Mouse (Mus musculus): ENCODE measurements at regions not wholly inside any gene's neighbourhood (a gene's known extent, or its start where the extent isn't known, plus 50 kb on each side); places are given as distances from the start of the nearest gene placed in this dataset.
"Not testable (repeated sequence)": the region's sequence is repeated elsewhere in the genome, so short reads cannot be mapped to it uniquely, and the experiment has no call there.

GRCm38 (mm10) chr14:45807767-45808166 lies 149.8 kb upstream of the Ddhd1 start:
- DNase-seq: peak in 1 of 2 experiments; percentile 15

- no peak for DNase-seq
Measured at GRCm38 (mm10) chr14:45809491-45809890, 151.5 kb upstream of the Ddhd1 start.

DNA sequence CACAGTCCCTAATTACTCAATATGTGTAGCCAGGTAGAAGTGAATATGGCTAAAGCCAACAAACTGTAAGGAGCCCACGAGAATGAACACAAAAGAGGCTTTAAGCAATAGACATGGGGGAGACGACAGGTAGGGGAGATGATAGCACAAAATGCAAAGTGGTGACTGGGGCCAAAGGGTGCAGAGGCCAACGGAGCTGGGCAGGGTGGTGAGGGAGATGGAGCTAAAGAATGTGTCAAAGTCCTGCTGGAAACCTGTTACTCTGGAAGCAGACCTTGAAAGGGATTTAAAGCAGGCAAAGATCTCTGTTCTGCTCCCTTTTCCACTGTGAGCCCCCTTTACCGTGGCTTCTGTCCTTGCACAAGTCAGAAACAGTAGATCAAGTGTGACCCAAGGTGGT lies 152.2 kb upstream of the Ddhd1 start:
- no peak for DNase-seq

- DNase-seq: no peak
Measured at GRCm38 (mm10) chr14:45810630-45811029, 152.7 kb upstream of the Ddhd1 start.

DNA sequence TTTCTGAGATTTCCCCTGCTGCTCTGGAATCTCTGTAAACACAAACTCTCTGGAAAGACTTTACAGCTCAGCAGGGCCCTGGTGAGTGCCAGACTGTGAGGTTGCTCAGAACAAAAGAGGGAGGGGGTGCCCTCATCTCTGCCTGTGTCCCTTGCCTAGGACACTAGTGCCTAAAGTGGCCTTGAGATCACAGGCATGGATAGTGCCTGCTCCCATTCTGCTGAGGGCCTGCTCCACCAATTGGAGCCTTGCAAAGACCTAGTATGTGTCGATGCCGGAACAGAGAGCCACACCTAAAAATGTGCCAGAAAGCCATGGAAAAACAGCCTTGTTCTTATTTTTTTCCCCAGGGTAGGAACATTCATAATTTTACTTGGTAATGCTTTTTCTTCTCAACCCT lies 157.7 kb upstream of the Ddhd1 start:
- no peak for DNase-seq

- not testable (repeated sequence) for DNase-seq
Measured at GRCm38 (mm10) chr14:45816611-45817010, 158.7 kb upstream of the Ddhd1 start.

GRCm38 (mm10) chr14:45817756-45818155 lies 159.8 kb upstream of the Ddhd1 start:
- no peak for DNase-seq

GRCm38 (mm10) chr14:45824601-45825000 lies 166.7 kb upstream of the Ddhd1 start:
- DNase-seq: no peak

DNA sequence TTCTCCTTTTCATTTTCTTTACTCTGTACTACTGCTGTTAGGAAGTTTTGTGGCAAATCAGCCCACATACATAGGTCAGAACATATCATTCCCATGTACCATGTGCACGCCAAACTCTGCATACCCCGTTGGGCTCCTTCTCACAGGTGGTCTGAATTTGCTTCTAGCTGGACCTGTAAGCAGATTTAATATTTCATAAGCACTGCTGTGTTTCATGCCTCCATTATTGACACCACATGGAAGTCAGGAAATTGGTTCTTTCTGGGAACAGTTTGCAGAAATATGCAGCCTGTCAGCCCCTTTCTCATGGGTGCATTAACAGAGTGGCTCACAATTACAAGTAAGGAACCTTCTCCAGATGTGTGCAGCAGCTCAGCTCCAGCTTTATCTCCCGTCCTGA lies 168.1 kb upstream of the Ddhd1 start:
- no peak for DNase-seq

DNA sequence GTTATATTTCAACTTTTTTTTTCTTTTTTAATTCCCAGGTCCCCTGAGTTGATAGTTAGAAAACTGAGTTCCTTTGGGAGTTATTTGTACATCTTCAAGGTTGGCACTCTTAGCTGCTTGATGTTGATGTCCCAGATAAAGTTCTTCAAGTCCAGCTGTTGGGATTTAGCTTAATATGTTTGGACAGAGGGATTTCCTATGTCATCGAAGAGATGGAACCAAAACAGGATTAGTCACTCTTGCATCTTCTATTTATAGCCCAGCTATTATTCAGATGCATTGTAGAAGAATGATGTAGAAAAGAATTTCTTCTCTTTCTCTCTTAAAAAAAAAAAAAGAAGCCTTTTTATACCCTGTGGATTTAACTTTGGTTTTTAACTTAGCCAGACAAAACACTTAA lies 169.2 kb upstream of the Ddhd1 start:
- DNase-seq: no peak

- no peak for DNase-seq
Measured at GRCm38 (mm10) chr14:45830457-45830856, 172.5 kb upstream of the Ddhd1 start.

- no peak for DNase-seq
Measured at GRCm38 (mm10) chr14:45837039-45837438, 179.1 kb upstream of the Ddhd1 start.

DNA sequence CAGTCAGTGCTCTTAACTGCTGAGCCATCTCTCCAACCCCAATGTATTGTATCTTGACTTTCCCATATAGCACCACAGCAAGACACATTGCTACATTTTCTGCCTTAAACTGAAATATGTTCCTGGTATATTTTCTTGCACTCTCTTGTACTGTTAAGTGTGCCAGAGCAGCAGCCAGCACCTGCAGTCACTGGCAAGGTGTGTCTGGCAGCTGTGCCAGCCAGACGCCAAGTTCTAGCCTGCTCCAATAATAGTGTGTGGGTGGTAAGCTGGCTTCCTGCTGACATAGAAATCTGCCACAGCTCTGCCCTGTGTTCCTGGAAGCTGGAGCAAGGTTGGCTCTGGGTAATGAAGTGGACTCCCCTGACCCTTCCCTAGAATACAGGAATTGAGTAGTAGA lies 185.9 kb upstream of the Ddhd1 start:
- DNase-seq: peak in 1 of 2 experiments; percentile 2

- no peak for DNase-seq
Measured at GRCm38 (mm10) chr14:45850588-45850987, 192.6 kb upstream of the Ddhd1 start.

DNA sequence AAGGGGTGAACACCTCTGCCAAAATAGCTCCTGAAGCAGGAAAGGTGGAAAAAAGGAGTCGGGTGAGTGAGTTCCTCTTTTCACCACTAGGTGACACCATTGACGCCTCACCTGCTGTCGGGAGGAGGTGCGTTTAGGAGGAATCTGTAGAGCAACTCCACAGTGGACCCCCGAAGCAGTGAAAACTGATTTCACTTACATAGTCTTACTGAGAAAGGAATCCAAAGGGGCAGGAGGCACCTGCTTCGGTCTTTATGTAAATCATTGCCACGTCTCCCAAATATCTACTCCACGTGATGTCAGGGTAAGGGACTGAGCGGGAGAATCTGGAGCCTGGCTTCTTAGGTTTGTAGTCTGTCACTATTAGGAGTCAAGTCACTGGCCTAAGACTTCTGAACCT lies 220.5 kb upstream of the Ddhd1 start:
- peak; percentile 68 to 70 for DNase-seq

GRCm38 (mm10) chr14:45920783-45921182 lies 262.8 kb upstream of the Ddhd1 start:
- DNase-seq: no peak

DNA sequence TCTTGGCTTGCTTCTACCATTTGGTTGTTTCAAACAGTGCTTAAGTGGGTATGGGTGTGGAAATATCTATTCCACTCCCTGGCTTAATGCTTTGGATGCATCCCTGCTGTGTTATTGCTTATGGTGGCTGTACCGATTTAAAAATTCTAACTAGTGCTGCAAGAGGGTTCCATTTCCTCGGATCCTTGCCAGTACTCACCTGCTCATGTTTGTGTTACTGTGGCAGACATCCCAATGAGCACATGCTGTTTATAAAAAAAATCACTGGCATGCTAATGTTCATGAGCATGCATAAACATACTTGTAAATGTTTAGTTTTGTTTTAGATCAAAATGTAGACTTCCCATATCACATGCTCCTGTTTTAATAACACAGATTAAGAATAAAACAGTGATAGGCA lies 285.6 kb upstream of the Ddhd1 start:
- no peak for DNase-seq

GRCm38 (mm10) chr14:45944101-45944500 lies 286.2 kb upstream of the Ddhd1 start:
- no peak for DNase-seq

DNA sequence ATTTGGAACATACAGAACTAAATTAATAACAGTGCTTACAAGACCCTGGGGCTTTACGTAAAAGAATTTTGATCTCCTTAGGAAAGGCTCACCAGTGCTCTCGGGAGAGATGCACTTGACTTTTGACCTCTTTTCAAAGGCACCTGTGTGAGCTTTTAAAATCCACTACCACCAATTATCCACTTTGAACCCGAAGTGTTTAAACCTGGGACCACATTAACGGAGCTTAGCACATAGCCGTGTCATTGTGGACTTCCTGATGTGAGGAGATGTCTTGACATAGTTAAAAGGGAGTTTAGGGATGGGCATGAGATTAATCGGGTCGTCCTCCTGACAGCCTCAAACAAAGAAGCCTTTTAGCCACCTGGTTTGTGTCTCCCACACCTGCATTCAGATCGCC lies 286.6 kb upstream of the Ddhd1 start:
- no peak for DNase-seq

- no peak for DNase-seq
Measured at GRCm38 (mm10) chr14:45956624-45957023, 298.7 kb upstream of the Ddhd1 start.

- DNase-seq: no peak
Measured at GRCm38 (mm10) chr14:45962474-45962873, 304.5 kb upstream of the Ddhd1 start.

GRCm38 (mm10) chr14:45964043-45964442 lies 306.1 kb upstream of the Ddhd1 start:
- no peak for DNase-seq

DNA sequence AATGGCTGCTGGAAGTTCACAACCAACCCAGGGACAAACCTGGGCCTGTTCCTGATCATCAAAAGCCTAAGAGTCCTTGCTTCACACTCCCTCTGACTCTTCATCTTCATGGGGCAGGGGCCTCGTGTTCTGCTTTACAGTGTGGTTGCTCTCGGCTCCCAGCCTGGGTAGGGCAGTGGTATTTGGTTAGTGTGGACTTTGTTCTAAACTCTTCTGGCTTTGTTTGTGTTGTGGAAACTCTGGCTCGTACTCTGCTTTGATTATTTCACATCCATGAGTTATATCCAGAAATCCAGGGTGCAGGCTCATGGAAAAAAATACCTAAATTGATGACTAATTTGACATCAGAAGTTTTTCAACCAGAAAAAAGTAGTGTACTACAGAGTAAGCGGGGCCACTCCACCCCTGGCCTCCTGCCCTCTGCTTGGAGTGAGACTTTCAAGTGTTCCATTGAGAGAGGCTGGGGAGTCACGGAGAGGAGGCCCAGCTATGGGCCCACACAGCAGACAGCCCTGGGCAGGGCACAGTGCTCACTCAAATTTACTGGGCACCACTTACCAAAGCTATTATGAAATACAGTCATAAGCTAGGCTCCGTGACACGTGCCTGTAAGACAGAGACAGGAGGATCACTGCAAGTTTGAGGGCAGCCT lies 325.4 kb upstream of the Ddhd1 start:
- no peak for DNase-seq

- no peak for DNase-seq
Measured at GRCm38 (mm10) chr14:45984135-45984892, 326.4 kb upstream of the Ddhd1 start.
